Mouse (Mus musculus): Measurements from ENCODE around the gene Mpped2.

DNA sequence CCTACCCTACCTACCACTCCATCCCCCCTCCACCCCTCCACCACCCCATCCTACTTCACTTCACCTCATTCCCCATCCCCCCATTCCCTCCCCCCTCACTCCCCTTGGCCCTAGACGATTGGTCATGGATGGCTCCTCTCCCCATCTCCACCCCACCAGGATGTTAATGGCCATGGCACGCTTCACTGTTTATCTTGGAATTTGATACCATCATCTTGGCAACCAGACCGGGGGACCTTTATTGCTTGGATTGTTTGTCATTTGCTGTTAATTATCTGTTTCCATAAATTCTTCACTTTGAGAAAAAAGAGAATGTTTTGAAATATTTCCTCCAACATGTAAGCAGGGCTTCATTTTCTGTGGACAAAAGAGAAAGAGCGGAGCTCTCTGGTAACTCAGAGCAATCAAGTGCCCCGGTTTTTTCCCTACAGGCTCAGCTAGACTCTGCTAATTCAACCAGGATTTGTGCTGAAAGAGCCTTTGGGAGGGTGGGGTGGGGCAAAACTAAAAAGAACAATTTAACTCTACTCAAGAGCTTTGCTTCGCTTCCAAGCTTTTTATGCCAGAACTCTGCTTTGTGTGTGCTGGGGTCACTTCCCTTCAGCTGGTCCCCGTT, 17.9 kb downstream of the Mpped2 start:
- TF ChIP-seq CTCF (IDR thresholded peaks at IDR 0.05; ENCODE audit: low read depth, low read length) = no peak
- no peak for TF ChIP-seq POLR2A (IDR thresholded peaks at IDR 0.05; ENCODE audit: extremely low read depth, insufficient read depth, low read length)

Measured in liver, adult 2 months (tissue).